Mouse (Mus musculus) thymus, adult 2 months (tissue): ENCODE results near the gene B3galt4. TPM values are rescaled to one million over a fixed set of nuclear protein-coding genes. Genes with fewer than 3 reads are reported as not detected.
"Not testable (repeated sequence)": the region's sequence is repeated elsewhere in the genome, so short reads cannot be mapped to it uniquely, and the experiment has no call there.

ENCODE experiments used
- DNase-seq: peaks from one replicate; pipeline ENCODE4 v3.0.0; 2021
- H3K27ac ChIP-seq: fragments of 200-500 bp; 2 replicates; pipeline ENCODE4 v1.5.1; 2012; ENCODE audit warnings: low read length, control low read depth; ENCODE audit not compliant: control insufficient read depth, insufficient read depth
- H3K27me3 ChIP-seq: fragments of 200-500 bp; 2 replicates; pipeline ENCODE4 v1.6.1; 2012; ENCODE audit warnings: mild to moderate bottlenecking, low read length, moderate library complexity, mixed read lengths; ENCODE audit not compliant: control insufficient read depth, insufficient read depth
- H3K36me3 ChIP-seq: fragments of 200-500 bp; 2 replicates; pipeline ENCODE4 v1.6.1; 2012; ENCODE audit warnings: mild to moderate bottlenecking, low read length, moderate library complexity; ENCODE audit not compliant: control insufficient read depth, insufficient read depth
- H3K4me1 ChIP-seq: fragments of 200-500 bp; replicated peaks from 2 replicates; pipeline ENCODE4 v1.6.1; 2012; ENCODE audit warnings: low read length; ENCODE audit not compliant: control insufficient read depth, insufficient read depth
- H3K4me3 ChIP-seq: fragments of 200-500 bp; 2 replicates; pipeline ENCODE4 v1.5.1; 2012; ENCODE audit warnings: mild to moderate bottlenecking, low read length, control low read depth, moderate library complexity; ENCODE audit not compliant: control insufficient read depth, insufficient read depth
- CTCF ChIP-seq: fragments of 200-500 bp; IDR thresholded peaks from 2 replicates; pipeline ENCODE4 v1.5.1; 2012; ENCODE audit warnings: mild to moderate bottlenecking, control low read depth, low read length, moderate library complexity, borderline replicate concordance; ENCODE audit not compliant: control insufficient read depth, poor library complexity, insufficient read depth; ENCODE audit errors: extremely low read depth
- POLR2A ChIP-seq: fragments of 200-500 bp; IDR thresholded peaks from 2 replicates; pipeline ENCODE4 v1.6.1; 2012; ENCODE audit warnings: mild to moderate bottlenecking, low read length, control low read depth, moderate library complexity; ENCODE audit not compliant: control insufficient read depth, poor library complexity, insufficient read depth; ENCODE audit errors: extremely low read depth
- WGBS: fragments of 180-500 bp; shearing (Covaris S2); methylation state at CpG from one replicate; pipeline ENCODE4 v1.1.7; 2018; 5-methylcytosine and 5-hydroxymethylcytosine counted together
- polyA plus RNA-seq: library from polyadenylated mRNA; depleted of rRNA; stranded (reverse); fragments of >200 nt; gene quantifications from 2 replicates; pipeline ENCODE4 v1.2.3, GENCODE M21; 2012

Gene B3galt4
- polyA plus RNA-seq, 1 experiment = 25.8 TPM

- no peak for TF ChIP-seq POLR2A
- no peak for TF ChIP-seq CTCF
- Histone ChIP-seq H3K36me3 (no peaks in the 10 kb centered on the region), H3K27ac (no peak overlapping the region), H3K4me1 (no peaks in the 10 kb centered on the region), H3K4me3 (no peak overlapping the region), H3K27me3 (no peaks in the 10 kb centered on the region)
- WGBS = 97% methylated on average over 8 of the region's 8 CpGs
- no peak for DNase-seq
These were observed 43.7 kb upstream of the B3galt4 start for GRCm38 (mm10) chr17:33994959-33995358.

GRCm38 (mm10) chr17:33991788-33992664 lies 40.7 kb upstream of the B3galt4 start:
- Histone ChIP-seq H3K27ac (no peak overlapping the region), H3K4me3 (no peak overlapping the region), H3K27me3 (no peaks in the 10 kb centered on the region), H3K36me3 (no peaks in the 10 kb centered on the region), H3K4me1 (no peaks in the 10 kb centered on the region)
- DNase-seq = peak; percentile 44
- TF ChIP-seq CTCF = no peak
- TF ChIP-seq POLR2A = no peak
- WGBS = 40% methylated on average over 10 of the region's 10 CpGs

GRCm38 (mm10) chr17:33982136-33982535 lies 30.8 kb upstream of the B3galt4 start:
- H3K4me3 ChIP-seq, H3K36me3 ChIP-seq, H3K27me3 ChIP-seq, H3K27ac ChIP-seq: not testable (repeated sequence)
- peaks cover 28% of the 10 kb centered on the region for H3K4me1 ChIP-seq
- WGBS = 11% methylated on average over 8 of the region's 8 CpGs
- TF ChIP-seq CTCF = peak; percentile 77; the same call in 1 of the 2 replicates
- peak; percentile 78 for DNase-seq

- Histone ChIP-seq H3K4me3 (peak overlapping the region; percentile 62), H3K27ac (peak overlapping the region; percentile 95), H3K4me1 (peaks cover 28% of the 10 kb centered on the region)
- H3K27me3 ChIP-seq, H3K36me3 ChIP-seq: not testable (repeated sequence)
- TF ChIP-seq CTCF (peak; percentile 44; the same call in 1 of the 2 replicates), POLR2A (peak; percentile 87)
- DNase-seq = peak; percentile 86
- WGBS = under 1% methylated on average over 27 of the region's 27 CpGs
These were observed 30.1 kb upstream of the B3galt4 start for GRCm38 (mm10) chr17:33981192-33981909.

- no peaks in the 10 kb centered on the region for H3K27me3 ChIP-seq
- peak overlapping the region; percentile 55 for H3K27ac ChIP-seq
- no peaks in the 10 kb centered on the region for H3K36me3 ChIP-seq
- no peak for DNase-seq
- peaks cover 28% of the 10 kb centered on the region for H3K4me1 ChIP-seq
- TF ChIP-seq POLR2A (no peak), CTCF (no peak)
- H3K4me3 ChIP-seq = no peak overlapping the region
- 86% methylated on average over 19 of the region's 19 CpGs for WGBS
These were observed 29.1 kb upstream of the B3galt4 start for GRCm38 (mm10) chr17:33980181-33981035.

- no peak overlapping the region for H3K4me3 ChIP-seq
- TF ChIP-seq POLR2A (no peak), CTCF (no peak)
- DNase-seq = no peak
- H3K27me3 ChIP-seq = no peaks in the 10 kb centered on the region
- H3K4me1 ChIP-seq = peaks cover 28% of the 10 kb centered on the region
- WGBS = 83% methylated on average over 6 of the region's 6 CpGs
- no peaks in the 10 kb centered on the region for H3K36me3 ChIP-seq
- H3K27ac ChIP-seq = peak overlapping the region; percentile 69
These were observed 28.3 kb upstream of the B3galt4 start for GRCm38 (mm10) chr17:33979512-33980050.
